Mouse (Mus musculus): ENCODE results near the gene Rpl37.
"Not testable (repeated sequence)": the region's sequence is repeated elsewhere in the genome, so short reads cannot be mapped to it uniquely, and the experiment has no call there.

Gene Rpl37

GRCm38 (mm10) chr15:5126456-5126855 is 10.0 kb downstream of the Rpl37 start:
- no peak for DNase-seq (ENCODE audit: low spot score)

- no peak for DNase-seq (ENCODE audit: low spot score)
Measured at GRCm38 (mm10) chr15:5127487-5127886, 11.0 kb downstream of the Rpl37 start.

- no peak for DNase-seq (ENCODE audit: low spot score)
Measured at GRCm38 (mm10) chr15:5128176-5128940, 11.9 kb downstream of the Rpl37 start.

- no peak for DNase-seq (ENCODE audit: low spot score)
Measured at GRCm38 (mm10) chr15:5129111-5129805, 12.8 kb downstream of the Rpl37 start.

- not testable (repeated sequence) for DNase-seq (ENCODE audit: low spot score)
Measured at GRCm38 (mm10) chr15:5130887-5131668, 14.6 kb downstream of the Rpl37 start.

GRCm38 (mm10) chr15:5133301-5133700 is 16.9 kb downstream of the Rpl37 start:
- no peak for DNase-seq (ENCODE audit: low spot score)

- DNase-seq (ENCODE audit: low spot score): no peak
Measured at GRCm38 (mm10) chr15:5134179-5134578, 17.7 kb downstream of the Rpl37 start.

- no peak for DNase-seq (ENCODE audit: low spot score)
Measured at GRCm38 (mm10) chr15:5134945-5135483, 18.6 kb downstream of the Rpl37 start.

GRCm38 (mm10) chr15:5138021-5138856 is 21.8 kb downstream of the Rpl37 start:
- no peak for DNase-seq (ENCODE audit: low spot score)

GRCm38 (mm10) chr15:5139366-5139765 is 22.9 kb downstream of the Rpl37 start:
- DNase-seq (ENCODE audit: low spot score): no peak

- DNase-seq (ENCODE audit: low spot score): no peak
Measured at GRCm38 (mm10) chr15:5139863-5140262, 23.4 kb downstream of the Rpl37 start.

GRCm38 (mm10) chr15:5140357-5140756 is 23.9 kb downstream of the Rpl37 start:
- DNase-seq (ENCODE audit: low spot score): no peak

GRCm38 (mm10) chr15:5142047-5142446 is 25.6 kb downstream of the Rpl37 start:
- DNase-seq (ENCODE audit: low spot score): no peak

GRCm38 (mm10) chr15:5142714-5143113 is 26.3 kb downstream of the Rpl37 start:
- no peak for DNase-seq (ENCODE audit: low spot score)

- DNase-seq (ENCODE audit: low spot score): peak; percentile 72
Measured at GRCm38 (mm10) chr15:5143361-5144020, 27.0 kb downstream of the Rpl37 start, which contains the start of gene Prkaa1. Gene Prkaa1 (plus strand): TSS chr15:5143861.

- DNase-seq (ENCODE audit: low spot score): peak; percentile 76
Measured at GRCm38 (mm10) chr15:5144021-5144778, 27.8 kb downstream of the Rpl37 start.

GRCm38 (mm10) chr15:5145196-5145945 is 28.9 kb downstream of the Rpl37 start:
- DNase-seq (ENCODE audit: low spot score): no peak

- DNase-seq (ENCODE audit: low spot score): no peak
Measured at GRCm38 (mm10) chr15:5149187-5149586, 32.7 kb downstream of the Rpl37 start.

GRCm38 (mm10) chr15:5152171-5152570 is 35.7 kb downstream of the Rpl37 start:
- no peak for DNase-seq (ENCODE audit: low spot score)
